Mouse (Mus musculus): ENCODE measurements at regions not wholly inside any gene's neighbourhood (a gene's known extent, or its start where the extent isn't known, plus 50 kb on each side); places are given as distances from the start of the nearest gene placed in this dataset.

GRCm38 (mm10) chr3:37801551-37801950 is 77.3 kb upstream of the Gm5148 start:
- no peak for DNase-seq (ENCODE audit: low read depth in 1 of 2, low spot score in 2 of 2)

DNA sequence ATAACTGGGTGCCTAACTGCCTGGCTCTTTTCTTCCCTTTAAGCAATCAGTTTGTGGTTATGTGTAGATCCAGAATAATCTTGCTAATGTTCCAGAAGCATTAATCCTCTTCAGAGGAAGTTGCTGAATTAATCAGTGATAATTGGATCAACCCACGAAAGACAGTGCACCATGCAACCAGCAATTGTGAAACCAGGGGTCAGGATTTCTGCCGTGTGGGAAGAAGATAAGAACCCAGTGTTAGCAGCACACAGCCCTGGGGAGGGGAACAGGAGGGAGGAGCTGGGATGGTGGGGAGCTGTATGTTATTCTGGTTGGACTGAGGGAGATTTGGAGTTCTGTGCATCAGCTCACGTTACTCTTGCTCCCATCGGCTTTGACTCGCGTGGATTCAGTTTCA is 75.5 kb upstream of the Gm5148 start:
- no peak for DNase-seq (ENCODE audit: low read depth in 1 of 2, low spot score in 2 of 2)

GRCm38 (mm10) chr3:37789711-37790110 is 65.4 kb upstream of the Gm5148 start:
- DNase-seq (ENCODE audit: low read depth in 1 of 2, low spot score in 2 of 2): no peak

GRCm38 (mm10) chr3:37789143-37789697 is 64.9 kb upstream of the Gm5148 start:
- no peak for DNase-seq (ENCODE audit: low read depth in 1 of 2, low spot score in 2 of 2)

- DNase-seq (ENCODE audit: low read depth in 1 of 2, low spot score in 2 of 2): no peak
Observed at GRCm38 (mm10) chr3:37788366-37788765, 64.1 kb upstream of the Gm5148 start.

DNA sequence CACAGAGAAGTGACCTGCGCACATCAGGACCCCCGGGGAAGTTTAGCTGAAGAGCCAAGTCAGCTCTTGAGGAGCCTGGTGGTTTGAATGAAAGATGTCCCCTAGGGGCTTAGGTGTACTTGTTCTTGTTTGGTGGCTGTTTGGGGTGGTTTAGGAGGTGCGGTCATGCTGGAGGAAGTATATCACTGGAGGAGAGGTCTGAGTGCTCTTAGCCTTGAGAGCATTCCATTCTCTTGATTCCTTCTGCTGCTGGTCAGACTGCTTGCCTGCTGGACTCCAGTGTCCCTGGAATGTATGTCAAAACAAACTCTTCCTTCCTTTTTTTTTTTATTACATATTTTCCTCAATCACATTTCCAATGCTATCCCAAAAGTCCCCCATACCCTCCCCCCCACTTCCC is 62.5 kb upstream of the Gm5148 start:
- no peak for DNase-seq (ENCODE audit: low read depth in 1 of 2, low spot score in 2 of 2)

GRCm38 (mm10) chr3:37781086-37781485 is 56.8 kb upstream of the Gm5148 start:
- no peak for DNase-seq (ENCODE audit: low read depth in 1 of 2, low spot score in 2 of 2)

DNA sequence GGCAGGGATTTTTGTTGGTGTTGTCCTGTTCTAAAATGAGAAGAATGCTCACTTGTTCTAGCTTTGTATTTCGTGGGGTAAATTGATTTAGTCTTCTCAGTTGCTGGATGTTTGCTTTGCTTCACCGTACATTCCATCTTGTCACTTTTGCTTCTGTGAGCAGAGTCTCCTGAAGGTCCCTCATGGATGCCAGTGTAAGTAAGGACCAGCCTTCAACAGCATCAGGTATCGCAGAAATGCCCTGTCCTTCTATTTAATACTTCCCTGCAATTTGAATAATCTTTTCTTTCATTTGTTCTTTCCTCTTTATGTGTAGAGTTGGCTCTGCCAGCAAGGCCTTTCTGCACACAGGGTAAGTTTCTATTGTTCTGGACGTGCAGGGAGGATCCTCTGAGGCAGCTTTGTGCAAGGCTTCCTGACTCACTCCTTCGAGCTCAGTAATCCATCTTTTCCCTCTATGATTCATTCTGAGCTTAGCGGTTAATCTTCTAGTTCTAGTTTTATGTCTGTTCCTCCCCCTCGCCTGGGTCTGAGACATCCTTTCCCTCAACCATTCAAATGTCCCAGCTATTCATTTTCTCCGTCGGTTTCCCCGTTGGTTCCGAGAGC is 55.7 kb upstream of the Gm5148 start:
- DNase-seq (ENCODE audit: low read depth in 1 of 2, low spot score in 2 of 2): no peak

DNA sequence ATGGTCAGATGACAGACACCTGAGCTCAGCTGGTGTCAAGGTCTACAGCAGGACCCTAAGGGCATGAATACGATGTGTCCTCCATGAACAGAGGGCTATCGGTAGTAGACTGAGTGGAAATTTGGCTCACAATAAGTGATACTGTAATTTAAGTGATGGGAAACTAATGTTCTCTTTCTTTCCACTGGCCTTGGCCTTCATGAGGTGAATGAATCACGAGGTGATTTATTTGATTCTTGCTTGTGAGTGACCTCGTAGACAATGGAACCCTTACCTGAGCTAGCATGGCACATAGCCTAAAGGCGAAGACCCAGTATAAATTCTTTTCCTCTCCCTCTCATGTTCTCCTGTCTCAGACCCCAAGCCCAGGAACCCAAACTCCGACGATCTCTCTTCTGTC is 54.1 kb upstream of the Gm5148 start:
- DNase-seq (ENCODE audit: low read depth in 1 of 2, low spot score in 2 of 2): no peak

GRCm38 (mm10) chr3:37776224-37776623 is 51.9 kb upstream of the Gm5148 start:
- DNase-seq (ENCODE audit: low read depth in 1 of 2, low spot score in 2 of 2): no peak

Data from monocyte, adult 2 months (primary cell).